Mouse (Mus musculus): ENCODE measurements at regions not wholly inside any gene's neighbourhood (a gene's known extent, or its start where the extent isn't known, plus 50 kb on each side); places are given as distances from the start of the nearest gene placed in this dataset.

DNA sequence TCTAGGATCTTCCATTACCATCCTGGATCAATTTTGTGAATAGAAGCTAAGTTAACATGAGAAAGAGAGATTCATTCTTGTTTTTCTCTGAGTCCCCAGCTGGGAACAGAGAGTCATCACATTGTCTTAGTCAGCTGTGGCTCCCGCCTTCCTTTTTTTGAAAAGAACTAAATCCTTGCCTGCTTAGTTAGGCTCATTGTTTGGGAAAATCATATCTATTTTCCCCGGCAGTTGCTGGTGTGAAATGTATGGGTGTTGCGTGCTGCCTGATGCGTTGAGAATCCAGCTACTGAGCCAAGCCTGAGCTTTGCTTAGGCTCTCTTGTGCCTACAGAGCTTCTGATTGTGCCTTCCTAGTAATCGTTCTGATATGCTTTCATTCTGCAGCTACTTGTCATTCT, 66.3 kb downstream of the Fam50b start:
- Histone ChIP-seq H3K4me2 (no peak overlapping the region), H3K27ac (replicated peaks) (no peak overlapping the region), H3K27me3 (no peaks in the 10 kb centered on the region), H3K4me1 (replicated peaks) (peaks cover 4% of the 10 kb centered on the region; the same call in 1 of the 2 replicates), H3K4me3 (replicated peaks) (no peak overlapping the region), H3K9me3 (replicated peaks) (no peaks in the 10 kb centered on the region), H3K36me3 (replicated peaks) (no peaks in the 10 kb centered on the region), H3K9ac (no peak overlapping the region)
- WGBS (ENCODE audit: insufficient replicate concordance) = 73% methylated on average over 5 of the region's 5 CpGs
- no peak for ATAC-seq (ENCODE audit: insufficient read depth)

- no peak overlapping the region for H3K4me3 ChIP-seq (replicated peaks)
These were observed 68.5 kb upstream of the Prpf4b start for GRCm38 (mm10) chr13:34806532-34807092.

DNA sequence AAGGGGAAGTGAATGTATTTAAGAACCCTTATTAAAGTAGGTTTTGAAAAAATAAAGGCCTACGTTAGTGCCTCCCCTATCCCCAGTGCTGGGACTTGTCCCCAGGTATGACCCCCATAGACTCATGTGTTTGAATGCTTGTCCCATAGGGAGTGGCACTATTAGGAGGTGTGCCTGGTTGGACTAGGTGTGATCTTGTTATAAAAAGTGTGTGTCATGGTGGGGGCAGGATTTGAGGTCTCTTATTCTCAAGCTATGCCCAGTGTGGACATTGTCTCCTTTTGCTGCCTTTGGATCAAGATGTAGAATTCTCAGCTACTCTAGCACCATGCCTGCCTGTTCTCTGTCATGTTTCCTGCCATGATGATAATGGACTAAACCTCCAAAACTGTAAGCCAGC, 65.6 kb upstream of the Prpf4b start:
- H3K27ac ChIP-seq (replicated peaks) = no peak overlapping the region
- 73% methylated on average over 1 of the region's 1 CpGs for WGBS (ENCODE audit: insufficient replicate concordance)
- H3K9me3 ChIP-seq (replicated peaks) = no peaks in the 10 kb centered on the region
- H3K4me2 ChIP-seq = no peak overlapping the region
- no peaks in the 10 kb centered on the region for H3K27me3 ChIP-seq
- no peak for ATAC-seq (ENCODE audit: insufficient read depth)
- no peak overlapping the region for H3K9ac ChIP-seq
- peaks cover 6% of the 10 kb centered on the region for H3K4me1 ChIP-seq (replicated peaks)
- H3K4me3 ChIP-seq (replicated peaks) = no peak overlapping the region
- no peaks in the 10 kb centered on the region for H3K36me3 ChIP-seq (replicated peaks)

More at GRCm38 (mm10) chr13:34806532-34807092, 68.5 kb upstream of the Prpf4b start:
- no peak for ATAC-seq (ENCODE audit: insufficient read depth)
- no peaks in the 10 kb centered on the region for H3K36me3 ChIP-seq (replicated peaks)
- H3K9ac ChIP-seq = no peak overlapping the region
- H3K27me3 ChIP-seq = no peaks in the 10 kb centered on the region
- no peak overlapping the region for H3K27ac ChIP-seq (replicated peaks)
- no peaks in the 10 kb centered on the region for H3K9me3 ChIP-seq (replicated peaks)
- no peak overlapping the region for H3K4me2 ChIP-seq
- WGBS (ENCODE audit: insufficient replicate concordance) = 63% methylated on average over 9 of the region's 9 CpGs
- no peaks in the 10 kb centered on the region for H3K4me1 ChIP-seq (replicated peaks)

DNA sequence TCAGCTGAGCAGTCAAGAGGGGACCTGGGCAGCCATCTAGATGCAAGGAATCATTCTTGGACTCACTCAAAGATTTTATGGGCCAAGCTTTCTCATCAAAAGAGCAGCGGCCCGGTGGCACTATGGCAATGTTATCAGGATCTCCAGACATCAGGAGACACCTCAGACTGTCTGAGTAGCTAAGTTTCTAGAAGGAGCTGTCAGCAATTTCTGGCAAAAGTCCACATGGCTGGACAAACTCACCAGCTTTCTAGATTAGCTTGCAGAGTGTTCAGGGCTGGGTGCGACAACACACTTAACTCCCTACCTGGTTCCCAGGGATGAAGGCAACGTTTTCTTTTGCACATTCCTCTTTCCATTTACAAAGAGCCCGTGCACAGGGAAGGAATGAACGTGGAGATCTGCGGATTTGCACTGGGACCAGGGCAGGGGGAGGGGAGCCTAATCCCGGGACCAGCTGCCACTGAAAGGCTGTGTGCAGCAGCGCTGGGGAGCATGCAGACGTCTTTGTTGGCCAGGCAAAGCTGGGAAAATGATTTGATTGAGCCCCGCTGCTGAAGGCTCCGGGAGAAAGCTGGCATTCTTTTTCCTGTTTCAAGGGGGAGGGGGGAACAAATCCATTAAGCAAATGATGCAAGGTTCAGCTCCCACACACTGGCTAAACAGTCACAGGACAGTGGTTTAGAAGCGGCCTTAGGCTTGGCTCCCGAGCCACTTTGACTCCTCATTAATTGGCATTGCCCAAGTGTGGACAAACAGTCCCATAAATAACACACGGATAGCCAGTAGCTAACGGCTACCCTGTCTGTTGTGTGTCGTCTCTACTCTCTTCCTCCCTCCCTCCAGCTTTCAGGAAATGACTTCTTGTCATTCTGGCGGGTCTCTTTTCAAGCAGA, 60.7 kb upstream of the Prpf4b start:
- H3K9me3 ChIP-seq (replicated peaks) = no peaks in the 10 kb centered on the region
- H3K27ac ChIP-seq (replicated peaks) = no peak overlapping the region
- 35% methylated on average over 18 of the region's 18 CpGs for WGBS (ENCODE audit: insufficient replicate concordance)

GRCm38 (mm10) chr13:34815057-34815410, 60.1 kb upstream of the Prpf4b start:
- no peaks in the 10 kb centered on the region for H3K27me3 ChIP-seq
- no peak overlapping the region for H3K9ac ChIP-seq
- H3K27ac ChIP-seq (replicated peaks) = no peak overlapping the region
- ATAC-seq (ENCODE audit: insufficient read depth) = no peak
- H3K9me3 ChIP-seq (replicated peaks) = no peaks in the 10 kb centered on the region
- peaks cover 11% of the 10 kb centered on the region for H3K4me1 ChIP-seq (replicated peaks)
- no peaks in the 10 kb centered on the region for H3K36me3 ChIP-seq (replicated peaks)
- H3K4me3 ChIP-seq (replicated peaks) = no peak overlapping the region
- H3K4me2 ChIP-seq = 0 out of 2 replicates have a peak overlapping the region, but pooled peaks have one; percentile 32
- 51% methylated on average over 3 of the region's 3 CpGs for WGBS (ENCODE audit: insufficient replicate concordance)

More for the DNA sequence above, 60.7 kb upstream of the Prpf4b start:
- Histone ChIP-seq H3K4me3 (replicated peaks) (no peak overlapping the region), H3K4me1 (replicated peaks) (peaks cover 11% of the 10 kb centered on the region), H3K36me3 (replicated peaks) (no peaks in the 10 kb centered on the region), H3K4me2 (peak overlapping the region; percentile 32), H3K9ac (no peak overlapping the region), H3K27me3 (no peaks in the 10 kb centered on the region)
- no peak for ATAC-seq (ENCODE audit: insufficient read depth)

GRCm38 (mm10) chr13:34818211-34818610, 56.9 kb upstream of the Prpf4b start:
- H3K36me3 ChIP-seq (replicated peaks) = no peaks in the 10 kb centered on the region
- no peak overlapping the region for H3K27ac ChIP-seq (replicated peaks)
- H3K27me3 ChIP-seq = no peaks in the 10 kb centered on the region
- H3K4me1 ChIP-seq (replicated peaks) = peaks cover 17% of the 10 kb centered on the region
- no peak overlapping the region for H3K9ac ChIP-seq
- no peak overlapping the region for H3K4me2 ChIP-seq
- H3K4me3 ChIP-seq (replicated peaks) = no peak overlapping the region
- H3K9me3 ChIP-seq (replicated peaks) = no peaks in the 10 kb centered on the region
- WGBS (ENCODE audit: insufficient replicate concordance) = 72% methylated on average over 5 of the region's 5 CpGs
- ATAC-seq (ENCODE audit: insufficient read depth) = no peak

DNA sequence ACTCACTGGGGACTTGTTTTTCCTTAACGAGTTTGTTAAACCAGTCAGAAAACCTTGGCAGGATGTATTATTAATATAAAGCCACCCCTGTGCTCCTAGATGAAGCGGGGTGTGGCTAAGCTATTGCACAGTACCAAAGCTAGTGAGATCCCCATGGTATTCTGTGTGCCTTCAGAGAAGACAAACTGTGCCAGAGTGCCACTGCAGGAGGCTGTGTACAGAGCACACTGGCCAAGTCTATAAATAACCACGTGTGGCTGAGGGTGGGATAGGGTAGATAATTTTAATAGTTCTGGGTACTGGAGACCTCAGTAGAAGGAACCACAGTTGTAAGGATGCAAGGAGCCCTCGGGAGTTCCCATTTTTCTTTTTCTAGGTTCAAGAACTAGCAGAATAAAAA, 54.7 kb upstream of the Prpf4b start:
- Histone ChIP-seq H3K4me2 (no peak overlapping the region), H3K4me1 (replicated peaks) (peaks cover 20% of the 10 kb centered on the region), H3K4me3 (replicated peaks) (no peak overlapping the region), H3K27ac (replicated peaks) (no peak overlapping the region), H3K9me3 (replicated peaks) (no peaks in the 10 kb centered on the region), H3K27me3 (no peaks in the 10 kb centered on the region), H3K9ac (no peak overlapping the region), H3K36me3 (replicated peaks) (no peaks in the 10 kb centered on the region)
- no peak for ATAC-seq (ENCODE audit: insufficient read depth)
- WGBS (ENCODE audit: insufficient replicate concordance) = 39% methylated on average over 4 of the region's 4 CpGs

- Histone ChIP-seq H3K9ac (no peak overlapping the region), H3K36me3 (replicated peaks) (no peaks in the 10 kb centered on the region), H3K4me1 (replicated peaks) (peaks cover 24% of the 10 kb centered on the region), H3K9me3 (replicated peaks) (no peaks in the 10 kb centered on the region), H3K4me2 (no peak overlapping the region), H3K27ac (replicated peaks) (no peak overlapping the region), H3K27me3 (no peaks in the 10 kb centered on the region), H3K4me3 (replicated peaks) (no peak overlapping the region)
- no peak for ATAC-seq (ENCODE audit: insufficient read depth)
- 75% methylated on average over 3 of the region's 3 CpGs for WGBS (ENCODE audit: insufficient replicate concordance)
These were observed 53.2 kb upstream of the Prpf4b start for GRCm38 (mm10) chr13:34821946-34822345.

DNA sequence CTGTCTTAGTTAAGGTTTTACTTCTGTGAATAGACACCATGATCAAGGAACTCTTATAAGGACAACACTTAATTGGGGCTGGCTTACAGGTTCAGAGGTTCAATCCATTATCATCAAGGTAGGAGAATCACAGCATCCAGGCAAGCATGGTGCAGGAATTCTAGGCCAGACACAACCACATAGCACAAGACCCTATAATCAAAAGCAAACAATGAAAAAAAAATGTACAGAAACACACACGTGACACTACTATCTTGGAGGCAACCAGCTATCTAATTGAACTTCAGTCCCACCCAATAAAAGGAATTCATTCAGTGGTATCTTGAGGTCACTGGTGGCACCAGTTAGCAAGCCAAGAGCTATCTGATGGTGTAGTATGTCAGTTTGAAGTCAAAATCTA, 50.9 kb upstream of the Prpf4b start:
- H3K4me1 ChIP-seq (replicated peaks) = peaks cover 46% of the 10 kb centered on the region

More for the DNA sequence above, 50.9 kb upstream of the Prpf4b start:
- H3K27me3 ChIP-seq = no peaks in the 10 kb centered on the region
- no peak overlapping the region for H3K4me3 ChIP-seq (replicated peaks)
- H3K9ac ChIP-seq = no peak overlapping the region
- no peaks in the 10 kb centered on the region for H3K9me3 ChIP-seq (replicated peaks)
- no peaks in the 10 kb centered on the region for H3K36me3 ChIP-seq (replicated peaks)
- H3K4me2 ChIP-seq = no peak overlapping the region
- 13% methylated on average over 1 of the region's 1 CpGs for WGBS (ENCODE audit: insufficient replicate concordance)
- no peak for ATAC-seq (ENCODE audit: insufficient read depth)
- H3K27ac ChIP-seq (replicated peaks) = no peak overlapping the region
